Mouse (Mus musculus): ENCODE results near the gene Rad54l. TPM values are rescaled to one million over a fixed set of nuclear protein-coding genes. Genes with fewer than 3 reads are reported as not detected.

The Rad54l gene
- polyA plus RNA-seq, 1 experiment from 2014 or later = 83.3 TPM

- Histone ChIP-seq H3K4me1 (peaks cover 12% of the 10 kb centered on the region), H3K27me3 (ENCODE audit: low read depth, poor library complexity, severe bottlenecking) (no peaks in the 10 kb centered on the region)
- WGBS = 81% methylated on average over 6 of the region's 6 CpGs
Observed at GRCm38 (mm10) chr4:116127956-116128355, 4.5 kb upstream of the Rad54l start.

DNA sequence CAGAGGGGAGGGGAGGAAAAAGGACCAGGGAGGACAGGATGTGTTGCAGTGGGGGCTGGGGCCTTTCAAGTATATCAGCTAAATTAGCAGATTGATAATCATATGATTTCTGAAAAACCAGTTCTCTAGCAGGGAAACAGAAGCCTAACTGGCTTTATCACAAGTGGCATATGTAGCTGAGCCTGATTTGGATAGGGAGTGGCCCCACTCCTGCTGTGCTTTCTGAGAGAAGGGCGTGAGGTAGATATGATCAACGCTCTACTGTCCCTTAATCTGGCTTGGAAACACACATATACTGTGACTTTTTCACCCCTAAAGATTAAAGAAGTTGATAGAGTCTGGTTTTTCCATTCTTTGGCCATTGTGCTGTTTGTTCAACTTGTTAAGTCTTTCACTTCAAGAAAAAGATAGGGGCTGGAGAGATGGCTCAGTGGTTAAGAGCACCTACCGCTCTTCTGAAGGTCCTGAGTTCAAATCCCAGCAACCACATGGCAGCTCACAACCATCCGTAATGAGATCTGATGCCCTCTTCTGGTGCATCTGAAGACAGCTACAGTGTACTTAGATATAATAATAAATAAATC lies 2.4 kb upstream of the Rad54l start:
- Histone ChIP-seq H3K27me3 (ENCODE audit: low read depth, poor library complexity, severe bottlenecking) (no peaks in the 10 kb centered on the region), H3K27ac (no peak overlapping the region), H3K4me3 (no peak overlapping the region), H3K9me3 (replicated peaks) (no peaks in the 10 kb centered on the region), H3K36me3 (peaks cover 10% of the 10 kb centered on the region), H3K4me1 (peaks cover 19% of the 10 kb centered on the region)
- no peak for DNase-seq (ENCODE audit: low spot score)
- WGBS = 94% methylated on average over 4 of the region's 4 CpGs

More at GRCm38 (mm10) chr4:116127956-116128355, 4.5 kb upstream of the Rad54l start:
- Histone ChIP-seq H3K4me3 (no peak overlapping the region), H3K9me3 (replicated peaks) (no peaks in the 10 kb centered on the region), H3K36me3 (peaks cover 8% of the 10 kb centered on the region; the same call in 1 of the 2 replicates), H3K27ac (no peak overlapping the region)
- no peak for DNase-seq (ENCODE audit: low spot score)

DNA sequence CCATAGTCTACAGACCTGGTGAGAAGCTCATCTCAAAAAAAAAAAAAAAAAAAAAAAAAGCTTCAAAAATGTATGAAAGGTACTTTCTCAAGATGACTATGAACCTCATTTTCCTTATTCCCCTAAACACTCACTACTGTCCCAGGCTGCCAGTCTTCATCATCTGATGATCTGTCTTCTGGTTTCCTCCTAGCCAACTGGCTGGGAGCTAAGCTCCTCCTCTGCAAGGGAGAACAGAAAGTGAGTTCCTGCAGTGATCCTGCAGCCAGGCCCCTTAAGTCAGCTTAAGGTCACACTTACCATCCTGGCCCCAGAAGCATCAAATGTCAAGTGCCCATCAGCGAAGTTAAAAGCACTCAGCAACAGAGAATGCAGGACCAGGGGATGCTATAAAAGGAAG lies 728 bp downstream of the Rad54l start:
- peaks cover 32% of the 10 kb centered on the region for H3K36me3 ChIP-seq
- 4% methylated on average over 1 of the region's 1 CpGs for WGBS
- H3K4me1 ChIP-seq = peaks cover 19% of the 10 kb centered on the region
- H3K4me3 ChIP-seq = peak overlapping the region; percentile 75
- H3K27ac ChIP-seq = peak overlapping the region; percentile 82
- no peaks in the 10 kb centered on the region for H3K27me3 ChIP-seq (ENCODE audit: low read depth, poor library complexity, severe bottlenecking)
- no peak for DNase-seq (ENCODE audit: low spot score)
- no peaks in the 10 kb centered on the region for H3K9me3 ChIP-seq (replicated peaks)

DNA sequence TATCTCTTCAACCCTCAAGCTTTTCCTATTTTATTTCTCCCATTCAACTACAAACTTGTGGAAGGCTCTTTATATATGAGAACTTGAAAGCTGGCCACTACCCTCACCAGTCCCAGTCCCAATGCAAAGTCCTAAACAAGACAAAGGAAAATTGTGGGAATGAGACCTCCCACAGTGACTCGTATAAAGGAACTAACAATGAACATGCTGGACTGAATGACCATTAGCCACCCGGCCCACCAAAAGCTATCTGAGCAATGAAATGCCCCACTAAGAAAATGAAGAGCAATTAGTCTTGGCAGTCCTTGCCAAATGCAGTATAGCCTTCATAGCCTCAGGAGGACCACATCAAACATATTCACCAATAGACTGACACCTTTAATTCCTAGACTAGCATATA lies 12.0 kb downstream of the Rad54l start:
- Histone ChIP-seq H3K9me3 (replicated peaks) (no peaks in the 10 kb centered on the region), H3K27me3 (ENCODE audit: low read depth, poor library complexity, severe bottlenecking) (no peaks in the 10 kb centered on the region), H3K4me1 (no peaks in the 10 kb centered on the region), H3K4me3 (no peak overlapping the region), H3K36me3 (peaks cover 96% of the 10 kb centered on the region), H3K27ac (no peak overlapping the region)
- 86% methylated on average over 2 of the region's 2 CpGs for WGBS
- DNase-seq (ENCODE audit: low spot score) = no peak

- Histone ChIP-seq H3K4me3 (no peak overlapping the region), H3K27me3 (ENCODE audit: low read depth, poor library complexity, severe bottlenecking) (no peaks in the 10 kb centered on the region), H3K4me1 (no peaks in the 10 kb centered on the region), H3K36me3 (peaks cover 94% of the 10 kb centered on the region), H3K27ac (no peak overlapping the region), H3K9me3 (replicated peaks) (no peaks in the 10 kb centered on the region)
- 92% methylated on average over 6 of the region's 6 CpGs for WGBS
- DNase-seq (ENCODE audit: low spot score) = no peak
Observed at GRCm38 (mm10) chr4:116110695-116111094, 12.8 kb downstream of the Rad54l start.

- no peak overlapping the region for H3K4me3 ChIP-seq
- H3K27me3 ChIP-seq (ENCODE audit: low read depth, poor library complexity, severe bottlenecking) = no peaks in the 10 kb centered on the region
- H3K27ac ChIP-seq = no peak overlapping the region
- no peaks in the 10 kb centered on the region for H3K4me1 ChIP-seq
- H3K9me3 ChIP-seq (replicated peaks) = no peaks in the 10 kb centered on the region
- H3K36me3 ChIP-seq = peaks cover 95% of the 10 kb centered on the region
- DNase-seq (ENCODE audit: low spot score) = no peak
- 96% methylated on average over 5 of the region's 5 CpGs for WGBS
Observed at GRCm38 (mm10) chr4:116105278-116105677, 18.2 kb downstream of the Rad54l start.

GRCm38 (mm10) chr4:116100959-116101358 lies 22.5 kb downstream of the Rad54l start:
- Histone ChIP-seq H3K36me3 (peaks cover 100% of the 10 kb centered on the region), H3K9me3 (replicated peaks) (no peaks in the 10 kb centered on the region), H3K4me1 (no peaks in the 10 kb centered on the region), H3K27ac (no peak overlapping the region), H3K27me3 (ENCODE audit: low read depth, poor library complexity, severe bottlenecking) (no peaks in the 10 kb centered on the region), H3K4me3 (no peak overlapping the region)
- WGBS = 92% methylated on average over 7 of the region's 7 CpGs
- no peak for DNase-seq (ENCODE audit: low spot score)

- Histone ChIP-seq H3K4me1 (no peaks in the 10 kb centered on the region), H3K27me3 (ENCODE audit: low read depth, poor library complexity, severe bottlenecking) (no peaks in the 10 kb centered on the region), H3K9me3 (replicated peaks) (no peaks in the 10 kb centered on the region), H3K27ac (no peak overlapping the region), H3K4me3 (no peak overlapping the region), H3K36me3 (peaks cover 100% of the 10 kb centered on the region)
- WGBS = 83% methylated on average over 8 of the region's 8 CpGs
- DNase-seq (ENCODE audit: low spot score) = no peak
Observed at GRCm38 (mm10) chr4:116097211-116097610, 26.3 kb downstream of the Rad54l start.

- Histone ChIP-seq H3K36me3 (peaks cover 100% of the 10 kb centered on the region), H3K27ac (no peak overlapping the region), H3K4me1 (no peaks in the 10 kb centered on the region), H3K27me3 (ENCODE audit: low read depth, poor library complexity, severe bottlenecking) (no peaks in the 10 kb centered on the region), H3K4me3 (no peak overlapping the region), H3K9me3 (replicated peaks) (no peaks in the 10 kb centered on the region)
- WGBS = 89% methylated on average over 10 of the region's 10 CpGs
- no peak for DNase-seq (ENCODE audit: low spot score)
Observed at GRCm38 (mm10) chr4:116096291-116096690, 27.2 kb downstream of the Rad54l start.

GRCm38 (mm10) chr4:116088510-116089249 lies 34.8 kb downstream of the Rad54l start:
- WGBS = 91% methylated on average over 23 of the region's 23 CpGs
- H3K4me1 ChIP-seq = no peaks in the 10 kb centered on the region
- no peak for DNase-seq (ENCODE audit: low spot score)
- H3K9me3 ChIP-seq (replicated peaks) = no peaks in the 10 kb centered on the region
- peaks cover 99% of the 10 kb centered on the region for H3K36me3 ChIP-seq
- H3K4me3 ChIP-seq = no peak overlapping the region
- no peaks in the 10 kb centered on the region for H3K27me3 ChIP-seq (ENCODE audit: low read depth, poor library complexity, severe bottlenecking)
- no peak overlapping the region for H3K27ac ChIP-seq

DNA sequence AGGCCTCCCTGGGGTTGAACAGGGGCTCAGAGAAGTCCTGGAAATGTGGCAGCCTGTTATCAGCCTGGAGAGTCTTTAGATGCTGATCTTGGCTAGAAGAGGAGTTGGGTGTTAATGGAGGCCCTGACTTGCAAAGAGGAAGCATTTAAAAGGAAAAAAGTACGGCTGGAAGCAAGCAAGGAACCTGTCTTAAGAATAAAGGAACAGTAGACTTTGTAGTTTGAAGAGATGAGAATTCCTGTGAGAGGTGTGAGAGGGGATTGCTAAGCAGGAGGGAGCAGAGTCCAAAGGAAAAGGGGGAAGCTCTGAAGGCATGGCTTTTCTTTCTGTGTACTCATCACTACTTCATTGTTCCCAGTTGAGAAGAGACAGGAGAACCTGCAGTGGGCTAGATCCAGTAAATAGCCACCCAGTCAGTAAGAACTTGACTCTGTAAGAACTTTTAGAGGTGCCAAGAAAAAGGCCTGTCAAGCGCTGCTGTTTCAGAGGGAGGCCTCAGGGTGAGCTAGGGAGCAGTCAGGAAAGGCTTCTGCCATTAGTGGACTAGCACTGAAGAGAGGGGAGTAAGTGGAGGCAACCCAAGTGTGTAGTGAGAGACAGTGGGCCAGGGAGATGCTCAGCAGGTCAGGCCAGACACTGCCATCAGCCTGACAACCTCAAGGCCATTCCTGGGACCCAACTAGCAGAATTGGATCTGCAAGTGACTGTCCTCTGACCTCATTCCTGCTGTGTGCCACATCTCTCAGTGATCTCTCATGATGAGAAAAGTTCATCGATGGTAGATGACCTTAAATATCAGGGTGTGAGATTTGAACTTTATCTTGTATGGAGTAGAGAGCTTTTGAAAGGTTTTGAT lies 46.0 kb downstream of the Rad54l start:
- Histone ChIP-seq H3K4me1 (peaks cover 29% of the 10 kb centered on the region), H3K36me3 (peaks cover 36% of the 10 kb centered on the region), H3K27me3 (ENCODE audit: low read depth, poor library complexity, severe bottlenecking) (no peaks in the 10 kb centered on the region), H3K9me3 (replicated peaks) (no peaks in the 10 kb centered on the region), H3K27ac (peak overlapping the region; percentile 98), H3K4me3 (peak overlapping the region; percentile 96)
- no peak for DNase-seq (ENCODE audit: low spot score)
- WGBS = 60% methylated on average over 3 of the region's 3 CpGs

DNA sequence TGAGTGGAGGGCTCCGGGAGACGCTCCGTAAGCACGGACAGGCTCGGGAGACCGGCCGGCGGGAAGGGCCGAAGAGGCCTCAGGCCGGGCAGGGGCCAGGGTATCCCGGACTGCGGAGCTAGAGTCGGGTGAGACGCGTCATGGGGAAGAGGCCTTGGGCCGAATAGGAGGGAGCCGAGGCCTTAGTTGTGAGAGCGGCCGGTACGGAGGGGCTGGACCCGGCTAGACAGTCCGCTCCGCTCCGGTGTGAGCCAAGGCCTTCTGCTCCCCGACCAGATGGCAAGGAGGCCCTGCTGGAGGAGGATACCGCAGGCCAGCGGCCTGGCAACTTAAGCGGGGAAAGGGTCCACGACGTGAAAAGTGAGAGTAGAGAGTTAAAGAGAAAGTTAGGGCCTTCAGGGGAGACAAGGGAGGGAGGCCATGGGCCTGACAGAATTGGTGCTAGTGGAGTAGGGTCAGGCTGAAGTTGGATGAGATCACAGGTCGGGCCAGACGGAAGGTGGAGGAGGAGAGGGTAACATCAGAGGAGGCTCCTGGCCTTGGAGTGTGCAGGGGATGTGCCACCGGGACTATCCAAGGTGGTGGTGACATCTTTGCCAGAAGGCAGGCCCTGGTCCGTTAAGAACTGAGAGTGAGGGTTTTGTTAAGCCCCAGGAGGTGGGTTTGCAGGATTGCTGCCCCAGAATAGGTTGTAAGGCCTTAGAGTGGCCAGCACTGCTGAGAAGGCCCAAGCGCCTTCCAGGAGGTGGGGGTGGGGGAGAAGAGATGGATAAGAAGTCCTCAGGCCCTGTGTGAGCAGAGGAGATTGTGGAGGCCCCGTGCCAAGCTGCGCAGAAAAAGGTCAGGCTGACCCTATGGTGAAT lies 46.9 kb downstream of the Rad54l start:
- peak overlapping the region; percentile 96 for H3K4me3 ChIP-seq
- no peaks in the 10 kb centered on the region for H3K9me3 ChIP-seq (replicated peaks)
- peak; percentile 73 for DNase-seq (ENCODE audit: low spot score)
- H3K27ac ChIP-seq = peak overlapping the region; percentile 98
- peaks cover 29% of the 10 kb centered on the region for H3K4me1 ChIP-seq
- 4% methylated on average over 37 of the region's 37 CpGs for WGBS
- H3K27me3 ChIP-seq (ENCODE audit: low read depth, poor library complexity, severe bottlenecking) = no peaks in the 10 kb centered on the region
- H3K36me3 ChIP-seq = peaks cover 27% of the 10 kb centered on the region
